Mouse (Mus musculus) embryonic facial prominence, embryonic 15.5 days (tissue): ENCODE data around the gene Pappa2. TPM values are rescaled to one million over a fixed set of nuclear protein-coding genes. Genes with fewer than 3 reads are reported as not detected.
A peak's percentile ranks its signal among the peaks of the same experiment; 100 is the strongest.

Experiments
- ATAC-seq: fragments of 200-750 bp; cut with Nextera tagmentation; 2 replicates; pipeline ENCODE4 v1.8.0; 2017; ENCODE audit warnings: low read depth, moderate TSS enrichment; ENCODE audit not compliant: insufficient number of reproducible peaks, low FRiP score, low TSS enrichment
- H3K27ac ChIP-seq: fragments of 300-500 bp; sonication (generic); replicated peaks from 2 replicates; pipeline ENCODE4 v1.5.1; 2015; ENCODE audit warnings: mild to moderate bottlenecking, inconsistent platforms
- H3K27me3 ChIP-seq: fragments of 300-500 bp; sonication (generic); 2 replicates; pipeline ENCODE4 v1.6.1; 2015; ENCODE audit warnings: inconsistent platforms
- H3K36me3 ChIP-seq: fragments of 300-500 bp; sonication (generic); 2 replicates; pipeline ENCODE4 v1.6.1; 2015; ENCODE audit warnings: mild to moderate bottlenecking, inconsistent platforms
- H3K4me1 ChIP-seq: fragments of 300-500 bp; sonication (generic); 2 replicates; pipeline ENCODE4 v1.6.1; 2015; ENCODE audit warnings: inconsistent platforms
- H3K4me2 ChIP-seq: fragments of 300-500 bp; sonication (generic); replicated peaks from 2 replicates; pipeline ENCODE4 v1.6.1; 2015; ENCODE audit warnings: mild to moderate bottlenecking, inconsistent platforms
- H3K4me3 ChIP-seq: fragments of 300-500 bp; sonication (generic); replicated peaks from 2 replicates; pipeline ENCODE4 v1.5.1; 2015; ENCODE audit warnings: mild to moderate bottlenecking, inconsistent platforms
- H3K9ac ChIP-seq: fragments of 300-500 bp; sonication (generic); 2 replicates; pipeline ENCODE4 v1.6.1; 2015; ENCODE audit warnings: inconsistent platforms
- H3K9me3 ChIP-seq: fragments of 300-500 bp; sonication (generic); replicated peaks from 2 replicates; pipeline ENCODE4 v1.6.1; 2016; ENCODE audit warnings: inconsistent platforms
- WGBS: fragments of 180-500 bp; shearing (Covaris S2); methylation state at CpG from one replicate; pipeline ENCODE4 v1.1.7; 2015; 5-methylcytosine and 5-hydroxymethylcytosine counted together
- polyA plus RNA-seq: library from polyadenylated mRNA; unstranded; fragments of >200 nt; fragmentation: Nextera tagmentation; extraction: Ambion mirVana; gene quantifications from 2 replicates; pipeline ENCODE4 v1.2.1, GENCODE M21; 2015

Pappa2 gene
- polyA plus RNA-seq, 1 experiment from 2014 or later, result 5.0 TPM

DNA sequence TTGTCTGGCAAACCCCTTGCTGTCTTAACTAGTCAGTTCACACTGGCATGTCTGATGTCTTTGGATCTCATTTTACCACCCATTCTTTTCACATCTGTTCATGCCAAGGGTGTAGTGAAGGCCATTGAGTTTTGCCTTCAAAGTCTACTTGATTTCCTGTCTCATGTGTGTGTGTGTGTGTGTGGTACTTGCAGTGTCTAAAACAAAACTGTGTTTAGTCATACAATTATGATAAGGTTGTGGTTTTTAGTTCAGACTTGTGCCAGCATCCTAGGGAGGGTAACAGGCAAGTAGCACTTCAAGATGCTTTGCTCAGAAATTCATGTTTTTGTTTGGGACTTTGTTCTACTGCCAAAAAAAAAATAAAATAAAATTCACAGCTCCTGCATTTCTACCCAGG lies 216.1 kb downstream of the Pappa2 start:
- Histone ChIP-seq H3K4me2 (no peak overlapping the region), H3K27ac (no peak overlapping the region), H3K9me3 (no peaks in the 10 kb centered on the region), H3K4me1 (no peaks in the 10 kb centered on the region), H3K27me3 (no peaks in the 10 kb centered on the region), H3K36me3 (no peaks in the 10 kb centered on the region), H3K4me3 (no peak overlapping the region), H3K9ac (no peak overlapping the region)
- no peak for ATAC-seq

DNA sequence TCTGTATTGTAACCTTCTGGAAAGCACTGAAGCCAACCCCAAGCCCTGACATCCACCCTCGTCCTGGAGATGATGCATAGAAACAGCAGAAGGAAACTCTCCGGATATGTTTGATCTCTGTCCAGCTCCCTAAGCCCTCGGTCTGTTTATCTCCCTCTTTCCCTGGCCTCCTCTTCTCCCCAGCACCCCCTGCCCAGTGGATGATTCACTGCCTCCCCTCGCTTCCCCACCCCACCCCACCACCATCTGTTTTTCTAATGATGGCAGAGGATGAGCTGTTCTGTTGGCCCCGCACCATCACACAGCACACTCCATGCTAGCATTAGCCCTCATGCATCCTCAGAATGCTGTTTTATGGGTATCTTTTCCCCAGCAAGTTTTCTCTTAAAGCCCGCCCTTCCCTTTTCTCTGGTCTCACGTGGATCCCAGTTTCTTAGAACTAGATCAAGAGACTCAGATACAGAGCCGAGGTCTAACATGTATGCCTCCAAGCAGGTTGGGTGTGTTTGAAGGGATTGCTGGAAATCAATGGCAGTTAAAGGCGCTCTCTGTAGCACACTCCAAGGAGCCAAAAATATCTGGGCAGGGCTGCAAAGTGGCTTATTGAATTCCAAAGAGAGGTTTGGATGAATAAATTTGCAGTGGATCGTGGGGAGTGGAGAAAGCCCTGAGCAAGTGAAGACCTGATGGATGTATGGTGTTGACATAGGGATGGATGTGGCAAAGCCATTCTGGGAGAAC lies 231.8 kb downstream of the Pappa2 start:
- H3K4me1 ChIP-seq, result no peaks in the 10 kb centered on the region
- no peak overlapping the region for H3K4me3 ChIP-seq
- no peak for ATAC-seq
- 65% methylated on average over 10 of the region's 10 CpGs for WGBS
- no peaks in the 10 kb centered on the region for H3K9me3 ChIP-seq
- no peaks in the 10 kb centered on the region for H3K27me3 ChIP-seq
- H3K27ac ChIP-seq, result no peak overlapping the region
- H3K4me2 ChIP-seq, result no peak overlapping the region
- no peaks in the 10 kb centered on the region for H3K36me3 ChIP-seq
- H3K9ac ChIP-seq, result no peak overlapping the region

- Histone ChIP-seq H3K4me2 (no peak overlapping the region), H3K4me3 (no peak overlapping the region), H3K9ac (no peak overlapping the region), H3K27ac (peak overlapping the region; percentile 22; the same call in 1 of the 2 replicates), H3K36me3 (no peaks in the 10 kb centered on the region), H3K27me3 (no peaks in the 10 kb centered on the region), H3K4me1 (0 out of 2 replicates have a peak, but pooled peaks cover 23% of the 10 kb centered on the region), H3K9me3 (no peaks in the 10 kb centered on the region)
- no peak for ATAC-seq
- WGBS, result 22% methylated on average over 5 of the region's 5 CpGs
Measured at GRCm38 (mm10) chr1:158741449-158741848, 238.8 kb downstream of the Pappa2 start.

- H3K9ac ChIP-seq, result no peak overlapping the region
- no peaks in the 10 kb centered on the region for H3K9me3 ChIP-seq
- H3K4me1 ChIP-seq, result 0 out of 2 replicates have a peak, but pooled peaks cover 23% of the 10 kb centered on the region
- peak overlapping the region; percentile 22; the same call in 1 of the 2 replicates for H3K27ac ChIP-seq
- no peak for ATAC-seq
- H3K36me3 ChIP-seq, result no peaks in the 10 kb centered on the region
- H3K4me2 ChIP-seq, result no peak overlapping the region
- no peaks in the 10 kb centered on the region for H3K27me3 ChIP-seq
- H3K4me3 ChIP-seq, result no peak overlapping the region
- 59% methylated on average over 5 of the region's 5 CpGs for whole genome bisulfite sequencing
Measured at GRCm38 (mm10) chr1:158740949-158741348, 239.3 kb downstream of the Pappa2 start.

DNA sequence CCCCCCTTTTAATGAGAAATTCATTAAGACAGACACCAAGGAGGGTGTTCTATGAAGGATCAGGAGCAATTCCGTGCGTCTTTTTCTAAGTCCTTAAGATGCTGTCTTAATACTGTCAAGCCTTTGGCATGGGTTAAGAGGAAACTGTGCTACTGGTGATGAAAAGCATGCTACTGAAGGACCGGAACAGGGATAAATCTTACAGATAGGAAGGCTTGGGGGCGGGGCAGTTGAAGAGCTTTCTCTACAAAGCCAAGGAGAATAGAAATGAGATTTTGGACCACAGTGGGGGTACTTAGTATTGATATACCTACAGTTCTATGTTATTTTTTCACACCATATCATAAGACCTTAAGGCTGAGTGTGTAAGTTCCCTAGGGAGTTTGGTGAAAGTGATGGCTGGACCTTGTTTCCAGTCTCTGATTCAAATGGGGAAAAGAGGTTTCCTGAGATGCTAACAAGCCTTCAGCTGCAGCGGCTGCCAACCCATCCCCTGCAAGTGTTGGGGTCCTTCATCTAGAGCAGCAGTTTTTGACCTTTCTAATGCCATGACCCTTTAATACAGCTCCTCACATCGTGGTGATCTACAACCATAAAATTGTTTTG lies 240.0 kb downstream of the Pappa2 start:
- no peak for ATAC-seq
- 67% methylated on average over 6 of the region's 6 CpGs for WGBS
- H3K27me3 ChIP-seq, result no peaks in the 10 kb centered on the region

DNA sequence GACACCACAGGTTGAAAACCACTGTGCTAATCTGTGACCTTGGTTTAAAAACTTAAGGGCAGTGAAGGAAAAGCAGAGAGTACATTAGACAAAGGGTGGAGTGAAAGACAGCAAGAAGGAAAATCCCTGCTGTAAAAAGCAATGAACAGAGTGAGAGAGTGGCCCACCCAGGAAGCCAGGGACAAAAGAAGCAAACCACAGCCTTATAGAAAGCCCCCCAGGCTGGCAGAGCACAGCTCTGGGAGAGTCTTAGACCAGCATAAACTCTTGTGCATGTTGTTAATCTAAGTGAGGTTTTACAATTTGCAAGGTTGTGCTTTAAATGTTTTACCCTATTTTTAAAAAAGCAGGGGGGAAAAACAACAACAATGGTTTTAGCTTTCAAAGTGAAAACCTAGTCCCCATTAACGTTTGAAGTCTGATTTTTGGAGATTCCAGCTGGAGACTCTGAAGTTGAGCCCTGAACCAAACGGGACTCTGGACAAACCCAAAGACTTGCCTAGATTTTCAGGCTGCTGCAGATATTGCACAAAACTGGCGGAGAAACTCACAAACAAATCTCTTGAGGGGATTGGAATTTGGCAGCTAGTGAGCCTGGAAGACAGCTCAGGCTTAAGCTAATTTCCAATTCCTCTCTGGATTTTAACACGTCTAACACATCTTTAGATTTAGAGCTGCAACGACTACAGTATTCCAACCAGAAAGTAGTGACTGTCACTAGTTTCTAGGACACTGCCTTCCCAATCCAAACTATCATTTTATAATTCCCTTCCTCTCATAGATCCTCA lies 241.0 kb downstream of the Pappa2 start:
- Histone ChIP-seq H3K36me3 (no peaks in the 10 kb centered on the region), H3K27me3 (no peaks in the 10 kb centered on the region), H3K9me3 (no peaks in the 10 kb centered on the region), H3K4me3 (no peak overlapping the region), H3K27ac (peak overlapping the region; percentile 51; the same call in 1 of the 2 replicates), H3K4me1 (0 out of 2 replicates have a peak, but pooled peaks cover 23% of the 10 kb centered on the region), H3K9ac (no peak overlapping the region), H3K4me2 (no peak overlapping the region)
- ATAC-seq, result peak; percentile 51; the same call in 1 of the 2 replicates
- WGBS, result 14% methylated on average over 5 of the region's 5 CpGs

More for the DNA sequence above, 240.0 kb downstream of the Pappa2 start:
- H3K4me1 ChIP-seq, result 0 out of 2 replicates have a peak, but pooled peaks cover 23% of the 10 kb centered on the region
- no peaks in the 10 kb centered on the region for H3K36me3 ChIP-seq
- H3K4me3 ChIP-seq, result no peak overlapping the region
- no peak overlapping the region for H3K9ac ChIP-seq
- no peak overlapping the region for H3K27ac ChIP-seq
- H3K9me3 ChIP-seq, result no peaks in the 10 kb centered on the region
- no peak overlapping the region for H3K4me2 ChIP-seq

- WGBS, result 39% methylated on average over 4 of the region's 4 CpGs
Measured at GRCm38 (mm10) chr1:158732868-158733496, 247.3 kb downstream of the Pappa2 start.

DNA sequence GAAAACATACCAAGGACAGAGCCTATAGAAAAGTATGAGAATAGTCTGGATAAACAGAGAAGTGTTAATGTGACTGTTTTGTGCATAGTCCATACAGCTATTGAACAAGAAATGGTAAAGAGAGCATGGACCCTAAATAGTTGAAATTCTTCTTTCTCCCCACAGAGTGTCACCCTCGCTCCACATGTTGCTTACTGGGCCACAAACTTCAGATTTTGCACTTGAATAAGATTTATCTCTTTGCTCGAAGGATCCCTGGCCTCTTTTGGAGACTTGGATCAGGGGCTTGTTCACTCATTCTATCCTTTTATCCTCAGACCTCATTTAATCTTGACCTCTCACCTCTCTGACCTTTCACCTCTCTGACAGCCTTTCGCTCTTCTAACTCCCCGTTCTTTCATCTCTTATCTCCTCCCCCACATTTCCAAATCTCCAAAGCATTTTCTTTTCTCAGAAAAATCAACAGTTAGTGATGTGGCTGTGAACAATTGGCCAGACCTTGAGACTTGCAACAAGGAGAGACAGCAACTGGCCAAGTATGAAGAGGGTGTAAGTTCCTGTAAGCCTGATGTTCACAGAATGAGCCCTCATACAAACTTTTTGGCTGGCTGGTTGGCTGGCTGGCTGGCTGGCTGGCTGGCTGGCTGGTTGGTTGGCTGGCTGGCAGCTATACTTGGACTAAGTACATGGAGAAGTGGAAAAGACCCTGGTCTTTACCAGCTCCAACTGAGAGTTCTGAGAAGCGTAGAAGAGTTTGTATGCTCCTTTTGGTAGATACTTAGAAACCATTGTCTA lies 266.8 kb downstream of the Pappa2 start:
- H3K9ac ChIP-seq, result no peak overlapping the region
- no peak for ATAC-seq
- H3K4me2 ChIP-seq, result no peak overlapping the region
- no peaks in the 10 kb centered on the region for H3K4me1 ChIP-seq
- no peak overlapping the region for H3K4me3 ChIP-seq
- H3K36me3 ChIP-seq, result no peaks in the 10 kb centered on the region
- no peak overlapping the region for H3K27ac ChIP-seq
- H3K27me3 ChIP-seq, result no peaks in the 10 kb centered on the region
- no peaks in the 10 kb centered on the region for H3K9me3 ChIP-seq
- WGBS, result 40% methylated on average over 5 of the region's 5 CpGs

More at GRCm38 (mm10) chr1:158732868-158733496, 247.3 kb downstream of the Pappa2 start:
- ATAC-seq, result 0 out of 2 replicates have a peak, but pooled peaks have one; percentile 57
- no peaks in the 10 kb centered on the region for H3K9me3 ChIP-seq
- H3K4me3 ChIP-seq, result no peak overlapping the region
- H3K36me3 ChIP-seq, result no peaks in the 10 kb centered on the region
- H3K4me2 ChIP-seq, result no peak overlapping the region
- no peaks in the 10 kb centered on the region for H3K27me3 ChIP-seq
- H3K4me1 ChIP-seq, result no peaks in the 10 kb centered on the region
- H3K9ac ChIP-seq, result no peak overlapping the region
- peak overlapping the region; percentile 28; the same call in 1 of the 2 replicates for H3K27ac ChIP-seq

GRCm38 (mm10) chr1:158701336-158701735 lies 279.0 kb downstream of the Pappa2 start:
- Histone ChIP-seq H3K4me2 (no peak overlapping the region), H3K9me3 (no peaks in the 10 kb centered on the region), H3K9ac (no peak overlapping the region), H3K36me3 (no peaks in the 10 kb centered on the region), H3K4me1 (no peaks in the 10 kb centered on the region), H3K4me3 (no peak overlapping the region), H3K27me3 (no peaks in the 10 kb centered on the region), H3K27ac (no peak overlapping the region)
- no peak for ATAC-seq
- 73% methylated on average over 1 of the region's 1 CpGs for WGBS

DNA sequence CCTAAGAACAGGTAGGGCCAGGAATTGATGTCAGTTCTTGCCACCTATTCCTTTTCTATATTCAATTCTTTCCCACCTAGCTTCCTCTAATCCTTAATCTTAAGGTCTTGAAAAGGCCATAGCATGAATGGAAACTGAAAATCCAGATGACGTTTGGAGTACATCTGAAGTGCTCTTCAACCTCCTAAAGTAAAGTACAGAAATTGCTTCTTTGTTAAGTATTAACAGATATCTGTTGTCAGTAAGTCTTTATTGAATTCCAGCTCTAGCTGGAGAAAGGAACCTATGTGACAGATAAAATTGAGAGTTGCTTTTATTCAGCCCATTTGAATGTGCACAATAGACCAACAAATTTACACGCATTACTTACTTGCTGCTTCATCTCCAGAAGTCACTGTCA lies 280.1 kb downstream of the Pappa2 start:
- Histone ChIP-seq H3K4me3 (no peak overlapping the region), H3K36me3 (no peaks in the 10 kb centered on the region), H3K4me2 (no peak overlapping the region), H3K27ac (no peak overlapping the region), H3K27me3 (no peaks in the 10 kb centered on the region), H3K9ac (no peak overlapping the region), H3K4me1 (no peaks in the 10 kb centered on the region), H3K9me3 (no peaks in the 10 kb centered on the region)
- WGBS, result 85% methylated on average over 2 of the region's 2 CpGs
- no peak for ATAC-seq
